Mouse (Mus musculus) megakaryocyte-erythroid progenitor cell, adult 5-6 weeks (primary cell): ENCODE data around the gene Cyth2. TPM values are rescaled to one million over a fixed set of nuclear protein-coding genes. Genes with fewer than 3 reads are reported as not detected.

Source experiments
- total RNA-seq, 2 experiments: library from RNA; stranded (forward) in 1 of 2; stranded (reverse) in 1 of 2; fragments of 200-1000, 215-1000 nt in 1 of 2; fragments of >200 nt in 1 of 2; fragmentation: Nextera tagmentation in 1 of 2; gene quantifications; 2 replicates each; pipeline ENCODE4 v1.2.3; 2014 to 2017

Cyth2 gene
- total RNA-seq, 2 experiments from 2014 or later: 27.2 to 36.9 TPM

Other genes starting within 250 kb of the Cyth2 start
- gene Bcat2, start 244.4 kb downstream of the Cyth2 start, total RNA-seq (2014; fragmentation: Nextera tagmentation): 81.0 and 92.5 TPM in 2 replicates
- gene Bcat2, start 244.4 kb downstream of the Cyth2 start, total RNA-seq (2017): 23.3 and 50.0 TPM in 2 replicates
- gene Fgf21, start 199.1 kb downstream of the Cyth2 start, total RNA-seq (2014; fragmentation: Nextera tagmentation): not detected in 2 replicates
- not detected in 2 replicates for gene Fgf21, start 199.1 kb downstream of the Cyth2 start, total RNA-seq (2017)
- not detected in 2 replicates for gene Fut1, start 197.3 kb downstream of the Cyth2 start, total RNA-seq (2014; fragmentation: Nextera tagmentation)
- gene Fut1, start 197.3 kb downstream of the Cyth2 start, total RNA-seq (2017): not detected in 2 replicates
- not detected in 2 replicates for gene Izumo1, start 192.8 kb downstream of the Cyth2 start, total RNA-seq (2014; fragmentation: Nextera tagmentation)
- not detected in 2 replicates for gene Izumo1, start 192.8 kb downstream of the Cyth2 start, total RNA-seq (2017)
- not detected in 2 replicates for gene Rasip1, start 187.1 kb downstream of the Cyth2 start, total RNA-seq (2014; fragmentation: Nextera tagmentation)
- not detected in 2 replicates for gene Rasip1, start 187.1 kb downstream of the Cyth2 start, total RNA-seq (2017)
- gene Mamstr, start 174.6 kb downstream of the Cyth2 start, total RNA-seq (2014; fragmentation: Nextera tagmentation): not detected in 2 replicates
- not detected in 2 replicates for gene Mamstr, start 174.6 kb downstream of the Cyth2 start, total RNA-seq (2017)
- not detected in 2 replicates for gene Fut2, start 148.2 kb downstream of the Cyth2 start, total RNA-seq (2014; fragmentation: Nextera tagmentation)
- not detected in 2 replicates for gene Fut2, start 148.2 kb downstream of the Cyth2 start, total RNA-seq (2017)
- gene Ntn5, start 130.6 kb downstream of the Cyth2 start, total RNA-seq (2014; fragmentation: Nextera tagmentation): not detected in 2 replicates
- not detected in 2 replicates for gene Ntn5, start 130.6 kb downstream of the Cyth2 start, total RNA-seq (2017)
- not detected in 2 replicates for gene Sec1, start 120.2 kb downstream of the Cyth2 start, total RNA-seq (2014; fragmentation: Nextera tagmentation)
- gene Sec1, start 120.2 kb downstream of the Cyth2 start, total RNA-seq (2017): not detected in 2 replicates
- not detected in 2 replicates for gene Car11, start 114.7 kb downstream of the Cyth2 start, total RNA-seq (2014; fragmentation: Nextera tagmentation)
- not detected in 2 replicates for gene Car11, start 114.7 kb downstream of the Cyth2 start, total RNA-seq (2017)
- 7.1 and 9.1 TPM in 2 replicates for gene Dbp, start 109.5 kb downstream of the Cyth2 start, total RNA-seq (2014; fragmentation: Nextera tagmentation)
- gene Dbp, start 109.5 kb downstream of the Cyth2 start, total RNA-seq (2017): 5.6 and 6.2 TPM in 2 replicates
- gene Rpl18, start 99.1 kb downstream of the Cyth2 start, total RNA-seq (2014; fragmentation: Nextera tagmentation): 2,679 and 3,223 TPM in 2 replicates
- 1,594 and 2,062 TPM in 2 replicates for gene Rpl18, start 99.1 kb downstream of the Cyth2 start, total RNA-seq (2017)
- gene Sphk2, start 96.6 kb downstream of the Cyth2 start, total RNA-seq (2014; fragmentation: Nextera tagmentation): 16.3 and 19.8 TPM in 2 replicates
- 7.5 and 7.8 TPM in 2 replicates for gene Sphk2, start 96.6 kb downstream of the Cyth2 start, total RNA-seq (2017)
- gene Fam83e, start 93.4 kb downstream of the Cyth2 start, total RNA-seq (2014; fragmentation: Nextera tagmentation): 1.1 and 2.1 TPM in 2 replicates
- gene Fam83e, start 93.4 kb downstream of the Cyth2 start, total RNA-seq (2017): 0.61 and 2.9 TPM in 2 replicates
- not detected in 2 replicates for gene Spaca4, start 88.8 kb downstream of the Cyth2 start, total RNA-seq (2014; fragmentation: Nextera tagmentation)
- gene Spaca4, start 88.8 kb downstream of the Cyth2 start, total RNA-seq (2017): not detected in 2 replicates
- gene Lmtk3, start 30.8 kb downstream of the Cyth2 start, total RNA-seq (2014; fragmentation: Nextera tagmentation): not detected in 2 replicates
- gene Lmtk3, start 30.8 kb downstream of the Cyth2 start, total RNA-seq (2017): not detected in 2 replicates
- gene Sult2b1, start 29.9 kb downstream of the Cyth2 start, total RNA-seq (2014; fragmentation: Nextera tagmentation): 0.84 TPM in 1 of 2 replicates, not detected in the other
- not detected in 2 replicates for gene Sult2b1, start 29.9 kb downstream of the Cyth2 start, total RNA-seq (2017)
- gene Kcnj14, start 10.2 kb upstream of the Cyth2 start, total RNA-seq (2014; fragmentation: Nextera tagmentation): not detected in 2 replicates
- not detected in 2 replicates for gene Kcnj14, start 10.2 kb upstream of the Cyth2 start, total RNA-seq (2017)
- gene Grwd1, start 16.4 kb upstream of the Cyth2 start, total RNA-seq (2014; fragmentation: Nextera tagmentation): 45.7 and 67.7 TPM in 2 replicates
- gene Grwd1, start 16.4 kb upstream of the Cyth2 start, total RNA-seq (2017): 22.1 and 39.4 TPM in 2 replicates
- 76.7 and 91.3 TPM in 2 replicates for gene Kdelr1, start 58.2 kb upstream of the Cyth2 start, total RNA-seq (2014; fragmentation: Nextera tagmentation)
- gene Kdelr1, start 58.2 kb upstream of the Cyth2 start, total RNA-seq (2017): 44.4 and 50.2 TPM in 2 replicates
- gene Grin2d, start 63.8 kb upstream of the Cyth2 start, total RNA-seq (2014; fragmentation: Nextera tagmentation): 0.92 TPM in 1 of 2 replicates, not detected in the other
- gene Grin2d, start 63.8 kb upstream of the Cyth2 start, total RNA-seq (2017): 0.23 TPM in 1 of 2 replicates, not detected in the other
- not detected in 2 replicates for gene Syngr4, start 82.1 kb upstream of the Cyth2 start, total RNA-seq (2014; fragmentation: Nextera tagmentation)
- not detected in 2 replicates for gene Syngr4, start 82.1 kb upstream of the Cyth2 start, total RNA-seq (2017)
- gene Tmem143, start 82.4 kb upstream of the Cyth2 start, total RNA-seq (2014; fragmentation: Nextera tagmentation): 9.1 and 10.3 TPM in 2 replicates
- 7.3 and 11.3 TPM in 2 replicates for gene Tmem143, start 82.4 kb upstream of the Cyth2 start, total RNA-seq (2017)
- gene Emp3, start 106.8 kb upstream of the Cyth2 start, total RNA-seq (2014; fragmentation: Nextera tagmentation): 167 and 180 TPM in 2 replicates
- 109 and 112 TPM in 2 replicates for gene Emp3, start 106.8 kb upstream of the Cyth2 start, total RNA-seq (2017)
- 2.3 and 5.3 TPM in 2 replicates for gene Ccdc114, start 109.5 kb upstream of the Cyth2 start, total RNA-seq (2014; fragmentation: Nextera tagmentation)
- gene Ccdc114, start 109.5 kb upstream of the Cyth2 start, total RNA-seq (2017): 4.1 and 4.6 TPM in 2 replicates
- gene Abcc6, start 215.7 kb upstream of the Cyth2 start, total RNA-seq (2014; fragmentation: Nextera tagmentation): not detected in 2 replicates
- gene Abcc6, start 215.7 kb upstream of the Cyth2 start, total RNA-seq (2017): not detected in 2 replicates
- gene Nomo1, start 219.1 kb upstream of the Cyth2 start, total RNA-seq (2014; fragmentation: Nextera tagmentation): 86.4 and 105 TPM in 2 replicates
- gene Nomo1, start 219.1 kb upstream of the Cyth2 start, total RNA-seq (2017): 76.8 and 89.3 TPM in 2 replicates